Mouse (Mus musculus) adrenal gland, adult (tissue): Measurements from ENCODE around the gene Gdpd3.

Experiments used
- DNase-seq, 2 experiments: peaks; one replicate each; pipeline ENCODE4 v3.0.0; 2022 to 2023; ENCODE audit warnings: low spot score in 1 of 2; ENCODE audit not compliant: inconsistent age in 2 of 2

The Gdpd3 gene

GRCm38 (mm10) chr7:126760391-126760802 is 5.7 kb upstream of the Gdpd3 start:
- peak; percentile 72 to 89 for DNase-seq

GRCm38 (mm10) chr7:126760956-126761355 is 5.2 kb upstream of the Gdpd3 start:
- peak; percentile 65 to 80 for DNase-seq

- peak in 1 of 2 experiments; percentile 43 for DNase-seq
Observed at GRCm38 (mm10) chr7:126761529-126762067, 4.5 kb upstream of the Gdpd3 start.

GRCm38 (mm10) chr7:126762471-126763008 is 3.6 kb upstream of the Gdpd3 start:
- peak in 1 of 2 experiments; percentile 29 for DNase-seq

GRCm38 (mm10) chr7:126765540-126765939 is 594 bp upstream of the Gdpd3 start:
- no peak for DNase-seq

GRCm38 (mm10) chr7:126767001-126767400 is 867 bp downstream of the Gdpd3 start:
- no peak for DNase-seq

GRCm38 (mm10) chr7:126770784-126771183 is 4.7 kb downstream of the Gdpd3 start:
- DNase-seq, result peak in 1 of 2 experiments; percentile 9

- DNase-seq, result peak in 1 of 2 experiments; percentile 7
Observed at GRCm38 (mm10) chr7:126773351-126773750, 7.2 kb downstream of the Gdpd3 start.

- peak in 1 of 2 experiments; percentile 9 for DNase-seq
Observed at GRCm38 (mm10) chr7:126774463-126774862, 8.3 kb downstream of the Gdpd3 start.

GRCm38 (mm10) chr7:126775185-126775977 is 9.2 kb downstream of the Gdpd3 start:
- peak in 1 of 2 experiments; percentile 20 for DNase-seq

GRCm38 (mm10) chr7:126775978-126776234 is 9.8 kb downstream of the Gdpd3 start:
- DNase-seq, result no peak

GRCm38 (mm10) chr7:126776598-126777057 is 10.5 kb downstream of the Gdpd3 start, which contains the start of gene Ypel3:
Ypel3 (plus strand) TSS chr7:126776955.
- peak; percentile 98 for DNase-seq

- DNase-seq, result peak; percentile 53 to 80
Observed at GRCm38 (mm10) chr7:126777476-126777875, 11.3 kb downstream of the Gdpd3 start.

- no peak for DNase-seq
Observed at GRCm38 (mm10) chr7:126778147-126778546, 12.0 kb downstream of the Gdpd3 start.

GRCm38 (mm10) chr7:126779101-126779500 is 13.0 kb downstream of the Gdpd3 start:
- peak in 1 of 2 experiments; percentile 16 for DNase-seq

- peak; percentile 89 to 95 for DNase-seq
Observed at GRCm38 (mm10) chr7:126779983-126780970, 14.1 kb downstream of the Gdpd3 start.

- DNase-seq, result peak in 1 of 2 experiments; percentile 66
Observed at GRCm38 (mm10) chr7:126780971-126781635, 15.0 kb downstream of the Gdpd3 start, which contains the start of gene Tbx6. Tbx6 (plus strand) TSS chr7:126781483.

- peak in 1 of 2 experiments; percentile 76 for DNase-seq
Observed at GRCm38 (mm10) chr7:126781661-126782370, 15.7 kb downstream of the Gdpd3 start.

- DNase-seq, result peak in 1 of 2 experiments; percentile 51
Observed at GRCm38 (mm10) chr7:126782693-126783092, 16.6 kb downstream of the Gdpd3 start.

GRCm38 (mm10) chr7:126784469-126784868 is 18.3 kb downstream of the Gdpd3 start:
- DNase-seq, result no peak
